Mouse (Mus musculus) kidney, postnatal 0 days (tissue): Measurements from ENCODE around the gene Lrrn4cl. TPM values are rescaled to one million over a fixed set of nuclear protein-coding genes. Genes with fewer than 3 reads are reported as not detected.
"Not testable (repeated sequence)": the region's sequence is repeated elsewhere in the genome, so short reads cannot be mapped to it uniquely, and the experiment has no call there.

ENCODE experiments used
- ATAC-seq: fragments of 200-750 bp; cut with Nextera tagmentation; replicated peaks from 2 replicates; pipeline ENCODE4 v1.8.0; 2017; ENCODE audit warnings: low read depth, moderate number of reproducible peaks, moderate TSS enrichment, moderate library complexity; ENCODE audit not compliant: low FRiP score
- DNase-seq: peaks from one replicate; pipeline ENCODE4 v3.0.0-alpha.2; 2016; ENCODE audit warnings: low spot score
- H3K27ac ChIP-seq: fragments of 300-500 bp; sonication (generic); 2 replicates; pipeline ENCODE4 v1.5.1; 2014; ENCODE audit warnings: mild to moderate bottlenecking
- H3K27me3 ChIP-seq: fragments of 300-500 bp; sonication (generic); 2 replicates; pipeline ENCODE4 v1.6.1; 2014; ENCODE audit warnings: low read length, mixed read lengths; ENCODE audit not compliant: insufficient read depth
- H3K36me3 ChIP-seq: fragments of 300-500 bp; sonication (generic); 2 replicates; pipeline ENCODE4 v1.6.1; 2014; ENCODE audit warnings: low read length, mixed read lengths; ENCODE audit not compliant: insufficient read depth
- H3K4me1 ChIP-seq: fragments of 300-500 bp; sonication (generic); replicated peaks from 2 replicates; pipeline ENCODE4 v1.6.1; 2014; ENCODE audit warnings: antibody characterized with exemption, low read length, mixed read lengths; ENCODE audit not compliant: insufficient read depth
- H3K4me2 ChIP-seq: fragments of 300-500 bp; sonication (generic); 2 replicates; pipeline ENCODE4 v1.6.1; 2014; ENCODE audit warnings: mild to moderate bottlenecking, low read length, moderate library complexity, mixed read lengths
- H3K4me3 ChIP-seq: fragments of 300-500 bp; sonication (generic); replicated peaks from 2 replicates; pipeline ENCODE4 v1.5.1; 2014; ENCODE audit warnings: low read depth, low read length
- H3K9ac ChIP-seq: fragments of 300-500 bp; sonication (generic); 2 replicates; pipeline ENCODE4 v1.6.1; 2014; ENCODE audit warnings: low read depth, low read length
- H3K9me3 ChIP-seq: fragments of 300-500 bp; sonication (generic); replicated peaks from 2 replicates; pipeline ENCODE4 v1.6.1; 2016; ENCODE audit warnings: low read length, inconsistent platforms, mixed read lengths
- CTCF ChIP-seq: IDR thresholded peaks from 2 replicates; pipeline ENCODE4 v1.5.1; 2016; ENCODE audit warnings: antibody characterized with exemption, low read depth, mild to moderate bottlenecking, moderate library complexity
- WGBS: fragments of 180-500 bp; shearing (Covaris S2); extraction: QIAGEN DNeasy Blood & Tissue Kit; methylation state at CpG from one replicate; pipeline ENCODE4 v1.1.7; 2014; 5-methylcytosine and 5-hydroxymethylcytosine counted together
- polyA plus RNA-seq: library from polyadenylated mRNA; unstranded; fragments of >200 nt; fragmentation: Nextera tagmentation; extraction: Ambion mirVana; gene quantifications from 2 replicates; pipeline ENCODE4 v1.2.1, GENCODE M21; 2015

The Lrrn4cl gene
- polyA plus RNA-seq, 1 experiment from 2014 or later, result 1.1 TPM

DNA sequence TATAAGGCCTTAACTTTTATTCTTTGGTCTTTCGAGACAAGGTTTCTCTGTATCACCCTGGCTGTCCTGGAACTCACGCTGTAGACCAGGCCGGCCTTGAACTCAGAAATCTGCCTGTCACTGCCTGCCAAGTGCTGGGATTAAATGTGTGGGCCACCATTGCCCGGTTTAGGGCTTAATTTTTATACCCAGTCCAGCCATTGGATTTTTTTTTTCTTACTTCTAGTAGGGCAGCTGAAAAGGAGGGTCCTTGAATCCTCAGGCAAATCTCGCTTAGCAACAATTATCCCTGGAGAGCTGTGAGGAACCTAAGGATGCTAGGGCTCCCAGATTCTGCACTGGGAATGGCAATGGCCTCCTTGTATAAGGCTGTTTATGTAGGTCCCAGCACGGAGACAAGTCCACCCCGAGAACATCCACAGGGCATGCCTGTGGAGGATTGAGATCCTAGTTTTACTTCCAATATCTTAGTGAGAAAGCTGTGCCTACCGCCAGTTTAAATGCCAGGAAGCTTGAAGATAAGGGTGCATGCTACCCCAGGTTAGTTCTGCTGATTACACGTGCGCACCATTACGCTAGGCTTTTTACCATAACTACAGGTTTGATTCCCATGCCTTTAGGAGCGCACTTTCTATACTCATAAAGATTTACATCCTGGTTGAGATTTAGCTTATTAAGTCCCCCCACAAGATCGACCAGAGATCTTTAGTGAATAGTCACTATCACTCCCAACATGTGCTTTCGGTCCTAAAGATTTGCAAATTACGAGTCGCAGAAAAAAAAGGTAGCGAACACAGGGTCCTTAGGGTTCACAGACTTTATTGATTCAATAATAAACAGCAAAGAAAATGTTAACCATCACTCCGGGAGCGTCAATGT, 37.3 kb downstream of the Lrrn4cl start:
- ATAC-seq, result no peak
- DNase-seq, result peak; percentile 9
- H3K4me1 ChIP-seq, result 0 out of 2 replicates have a peak, but pooled peaks cover 5% of the 10 kb centered on the region

GRCm38 (mm10) chr19:8888511-8889385, 38.2 kb downstream of the Lrrn4cl start, which contains the start of the genes 1810009A15Rik and Gm49416:
Gene 1810009A15Rik, plus strand, starts transcription at chr19:8888853.
Gene Gm49416, plus strand, starts transcription at chr19:8888926.
- ATAC-seq (peak; percentile 96), DNase-seq (peak; percentile 99)
- H3K4me1 ChIP-seq, result 0 out of 2 replicates have a peak, but pooled peaks cover 5% of the 10 kb centered on the region
- H3K27me3 ChIP-seq, result no peaks in the 10 kb centered on the region
- H3K9me3 ChIP-seq, result no peaks in the 10 kb centered on the region
- peak within 1 kb of the TSS; percentile 75 for H3K9ac ChIP-seq
- no peak for TF ChIP-seq CTCF
- peak within 1 kb of the TSS; percentile 91 for H3K27ac ChIP-seq
- peak within 1 kb of the TSS; percentile 72 for H3K4me2 ChIP-seq
- peak within 1 kb of the TSS; percentile 70 for H3K4me3 ChIP-seq
- no peaks in the 10 kb centered on the region for H3K36me3 ChIP-seq
- under 1% methylated on average over 58 of the region's 58 CpGs for WGBS

More for the DNA sequence above, 37.3 kb downstream of the Lrrn4cl start:
- Histone ChIP-seq H3K9ac (peak overlapping the region; percentile 75), H3K27ac (peak overlapping the region; percentile 91; the same call in 1 of the 2 replicates), H3K27me3 (no peaks in the 10 kb centered on the region), H3K9me3 (no peaks in the 10 kb centered on the region), H3K4me3 (peak overlapping the region; percentile 70), H3K36me3 (no peaks in the 10 kb centered on the region), H3K4me2 (peak overlapping the region; percentile 72)
- whole genome bisulfite sequencing, result 15% methylated on average over 19 of the region's 19 CpGs
- TF ChIP-seq CTCF, result no peak

GRCm38 (mm10) chr19:8892829-8893766, 42.5 kb downstream of the Lrrn4cl start, which contains the start of gene Ints5:
Gene Ints5, plus strand, starts transcription at chr19:8893005.
- ATAC-seq, result peak; percentile 34; the same call in 1 of the 2 replicates
- peak within 1 kb of the TSS; percentile 88 for H3K4me2 ChIP-seq
- H3K4me3 ChIP-seq, result peak within 1 kb of the TSS; percentile 77
- TF ChIP-seq CTCF, result no peak
- H3K36me3 ChIP-seq, result 0 out of 2 replicates have a peak, but pooled peaks cover 3% of the 10 kb centered on the region
- 3% methylated on average over 54 of the region's 54 CpGs for WGBS
- DNase-seq, result peak; percentile 94
- peak within 1 kb of the TSS; percentile 88 for H3K9ac ChIP-seq
- peak within 1 kb of the TSS; percentile 88 for H3K27ac ChIP-seq
- H3K9me3 ChIP-seq, result no peaks in the 10 kb centered on the region
- H3K27me3 ChIP-seq, result no peaks in the 10 kb centered on the region
- peaks cover 7% of the 10 kb centered on the region; the same call in 1 of the 2 replicates for H3K4me1 ChIP-seq

GRCm38 (mm10) chr19:8895397-8895960, 44.9 kb downstream of the Lrrn4cl start:
- DNase-seq, result no peak
- Histone ChIP-seq H3K9ac (0 out of 2 replicates have a peak overlapping the region, but pooled peaks have one; percentile 2), H3K4me3 (no peak overlapping the region), H3K36me3 (0 out of 2 replicates have a peak, but pooled peaks cover 3% of the 10 kb centered on the region), H3K4me2 (no peak overlapping the region), H3K4me1 (peaks cover 16% of the 10 kb centered on the region), H3K27ac (no peak overlapping the region), H3K9me3 (no peaks in the 10 kb centered on the region), H3K27me3 (no peaks in the 10 kb centered on the region)
- TF ChIP-seq CTCF, result no peak
- ATAC-seq, result no peak
- 92% methylated on average over 9 of the region's 9 CpGs for WGBS

DNA sequence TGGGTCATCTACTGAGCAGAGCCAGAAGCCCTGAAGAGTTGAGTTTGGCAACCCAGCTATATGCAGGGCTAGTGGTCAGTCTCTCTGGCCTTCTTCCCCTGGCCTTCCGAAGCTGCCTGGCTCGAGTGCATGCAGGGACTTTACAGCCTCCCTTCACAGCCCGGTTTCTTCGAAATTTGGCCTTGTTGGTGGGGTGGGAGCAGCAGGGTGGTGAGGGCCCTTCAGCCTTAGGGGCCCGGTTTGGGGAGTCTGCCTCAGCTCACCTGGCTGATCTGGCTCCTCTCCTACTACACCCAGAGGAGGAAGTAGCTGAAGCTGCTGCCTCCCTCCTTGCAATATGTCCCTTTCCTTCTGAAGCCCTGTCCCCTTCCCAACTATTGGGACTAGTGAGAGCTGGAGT, 45.7 kb downstream of the Lrrn4cl start:
- not testable (repeated sequence) for H3K4me2 ChIP-seq, H3K9me3 ChIP-seq, ATAC-seq, H3K27me3 ChIP-seq, H3K36me3 ChIP-seq, H3K9ac ChIP-seq, H3K4me3 ChIP-seq, DNase-seq, H3K27ac ChIP-seq
- H3K4me1 ChIP-seq, result peaks cover 16% of the 10 kb centered on the region
- WGBS, result 90% methylated on average over 5 of the region's 5 CpGs

DNA sequence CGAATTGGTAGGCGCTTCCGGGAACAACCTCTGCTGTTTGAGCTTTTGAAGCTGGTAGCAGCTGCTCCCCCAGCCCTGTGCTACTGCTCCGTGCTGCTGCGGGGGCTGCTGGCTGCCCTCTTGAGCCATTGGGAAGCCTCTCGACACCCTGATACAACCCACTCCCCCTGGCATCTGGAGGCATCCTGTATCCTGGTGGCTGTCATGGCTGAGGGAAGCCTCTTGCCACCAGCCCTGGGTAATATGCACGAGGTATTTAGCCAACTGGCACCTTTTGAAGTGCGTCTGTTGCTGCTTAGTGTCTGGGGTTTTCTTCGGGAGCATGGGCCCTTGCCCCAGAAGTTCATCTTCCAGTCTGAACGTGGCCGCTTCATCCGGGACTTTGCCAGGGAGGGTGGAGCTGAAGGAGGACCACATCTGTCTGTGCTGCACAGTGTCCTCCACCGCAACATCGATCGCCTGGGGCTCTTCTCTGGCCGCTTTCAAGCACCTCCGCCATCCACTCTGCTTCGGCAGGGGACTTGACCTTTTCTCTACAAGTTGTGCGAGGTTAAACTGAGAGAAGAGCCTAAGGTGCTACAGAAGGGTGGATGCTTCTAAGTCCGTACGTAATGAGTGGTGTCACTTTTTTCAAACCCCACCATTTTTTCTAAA, 46.8 kb downstream of the Lrrn4cl start:
- not testable (repeated sequence) for H3K36me3 ChIP-seq, H3K27me3 ChIP-seq, H3K9me3 ChIP-seq
- Histone ChIP-seq H3K4me1 (peaks cover 16% of the 10 kb centered on the region), H3K27ac (peak overlapping the region; percentile 83), H3K4me3 (peak overlapping the region; percentile 85), H3K4me2 (peak overlapping the region; percentile 87), H3K9ac (peak overlapping the region; percentile 95)
- peak; percentile 31 for DNase-seq
- peak; percentile 57 for ATAC-seq
- 21% methylated on average over 21 of the region's 21 CpGs for WGBS
